Mouse (Mus musculus) embryo, embryonic 11.5 days (tissue): ENCODE data around the gene Zfp286.

Source experiments
- DNase-seq: peaks from one replicate; pipeline ENCODE4 v3.0.0-alpha.2; 2012; ENCODE audit warnings: low read depth, low spot score

Gene Zfp286

GRCm38 (mm10) chr11:62708252-62708651 lies 81.0 kb downstream of the Zfp286 start:
- no peak for DNase-seq

- DNase-seq = no peak
Measured at GRCm38 (mm10) chr11:62706141-62706540, 83.1 kb downstream of the Zfp286 start.
